20 mouse cellular contexts compared by ENCODE assay signal in the genomic region with DNA sequence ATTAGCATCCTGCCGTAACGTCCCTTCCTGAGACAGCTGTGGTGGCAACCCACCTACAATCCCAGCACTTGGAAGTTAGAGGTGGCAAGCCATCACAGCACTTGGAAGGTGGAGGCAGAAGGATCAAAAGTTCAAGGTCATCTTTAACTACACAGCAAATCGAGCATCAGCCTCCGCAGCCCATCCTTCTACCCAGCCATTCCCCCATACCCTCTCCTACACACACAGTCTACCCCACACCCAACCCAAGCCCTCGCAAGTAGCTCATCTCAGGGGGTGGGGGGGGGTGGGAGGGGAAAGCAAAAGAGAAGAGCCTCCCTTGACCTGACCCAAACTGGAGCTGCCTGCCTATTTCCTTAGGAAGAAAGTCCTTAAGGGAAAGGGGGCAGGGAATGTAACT.
"Had no signal": no experiment of that assay in that cellular context is flagged by ENCODE, and none has a peak within 500 bp of the region (broad histone marks: within the 10 kb centered on the region; RNA-seq: fewer than 3 reads in every experiment).

No protein-coding gene starts in this region.

- H3K27ac ChIP-seq: embryonic facial prominence, embryonic 10.5 days; embryonic facial prominence, embryonic 12.5 days; embryonic facial prominence, embryonic 13.5 days; embryonic facial prominence, embryonic 15.5 days; forebrain, embryonic 10.5 days; forebrain, embryonic 12.5 days; forebrain, embryonic 13.5 days; forebrain, embryonic 15.5 days; heart, adult 2 months had no signal

- H3K4me3 ChIP-seq: embryonic facial prominence, embryonic 10.5 days; embryonic facial prominence, embryonic 12.5 days; embryonic facial prominence, embryonic 13.5 days; embryonic facial prominence, embryonic 15.5 days; erythroblast, embryonic 14.5 days; forebrain, embryonic 10.5 days; forebrain, embryonic 12.5 days; forebrain, embryonic 13.5 days; forebrain, embryonic 15.5 days; gastrocnemius, adult 2 months; heart, adult 2 months had no signal

- DNase-seq: cerebellum, postnatal 14 days; cerebellum, postnatal 25 days; cerebellum, postnatal 36 days; embryo, embryonic 11 days; forebrain, postnatal 0 days; gastrocnemius, adult 2 months; gastrocnemius, postnatal 10 days; gastrocnemius, postnatal 14 days; gastrocnemius, postnatal 25 days; gastrocnemius, postnatal 36 days; heart, adult 2 months had no signal

- H3K27me3 ChIP-seq: embryonic facial prominence, embryonic 12.5 days; embryonic facial prominence, embryonic 13.5 days; embryonic facial prominence, embryonic 15.5 days; forebrain, embryonic 13.5 days; forebrain, embryonic 15.5 days had no signal

- H3K9me3 ChIP-seq: embryonic facial prominence, embryonic 10.5 days; embryonic facial prominence, embryonic 12.5 days; embryonic facial prominence, embryonic 13.5 days; embryonic facial prominence, embryonic 15.5 days; forebrain, embryonic 10.5 days; forebrain, embryonic 12.5 days; forebrain, embryonic 13.5 days; forebrain, embryonic 15.5 days had no signal

- H3K36me3 ChIP-seq: embryonic facial prominence, embryonic 10.5 days; embryonic facial prominence, embryonic 12.5 days; embryonic facial prominence, embryonic 13.5 days; embryonic facial prominence, embryonic 15.5 days; forebrain, embryonic 10.5 days; forebrain, embryonic 12.5 days; forebrain, embryonic 15.5 days had no signal
